Mouse (Mus musculus): ENCODE measurements around the gene Thbs2. TPM values are rescaled to one million over a fixed set of nuclear protein-coding genes. Genes with fewer than 3 reads are reported as not detected.

Thbs2 gene
- 2.4 and 4.7 TPM in 2 replicates for polyA plus RNA-seq (2014; fragmentation: Nextera tagmentation; extraction: Ambion mirVana)

- WGBS, result 2% methylated on average over 14 of the region's 14 CpGs
- Histone ChIP-seq H3K9me3 (ENCODE audit: control insufficient read depth, low read length) (no peaks in the 10 kb centered on the region), H3K4me2 (ENCODE audit: low read depth, low read length, severe bottlenecking) (peak within 1 kb of the TSS; percentile 41)
These were observed at the start of gene Thbs2 for GRCm38 (mm10) chr17:14693994-14694374. TSS of gene Thbs2 (minus strand) at chr17:14694235.

GRCm38 (mm10) chr17:14735493-14736004, 41.5 kb upstream of the Thbs2 start:
- Histone ChIP-seq H3K27me3 (ENCODE audit: control insufficient read depth, insufficient read depth, low read length) (no peaks in the 10 kb centered on the region), H3K9me3 (ENCODE audit: control insufficient read depth, low read length) (no peaks in the 10 kb centered on the region), H3K4me3 (ENCODE audit: low read depth, low read length) (no peak overlapping the region), H3K36me3 (ENCODE audit: control insufficient read depth, insufficient read depth, low read length) (no peaks in the 10 kb centered on the region), H3K4me1 (replicated peaks; ENCODE audit: control insufficient read depth, insufficient read depth, low read length) (no peaks in the 10 kb centered on the region), H3K9ac (ENCODE audit: low read length) (no peak overlapping the region), H3K27ac (ENCODE audit: low read depth, low read length) (no peak overlapping the region), H3K4me2 (ENCODE audit: low read depth, low read length, severe bottlenecking) (no peak overlapping the region)
- ATAC-seq (replicated peaks; ENCODE audit: low FRiP score), result no peak
- no peak for DNase-seq (ENCODE audit: low spot score)
- WGBS, result 84% methylated on average over 6 of the region's 6 CpGs

More at GRCm38 (mm10) chr17:14693994-14694374, at the start of gene Thbs2:
- DNase-seq (ENCODE audit: low spot score) (peak; percentile 64), ATAC-seq (replicated peaks; ENCODE audit: low FRiP score) (peak; percentile 69)
- Histone ChIP-seq H3K27me3 (ENCODE audit: control insufficient read depth, insufficient read depth, low read length) (no peaks in the 10 kb centered on the region), H3K9ac (ENCODE audit: low read length) (peak within 1 kb of the TSS; percentile 30; the same call in 1 of the 2 replicates), H3K27ac (ENCODE audit: low read depth, low read length) (no peak within 1 kb of the TSS), H3K36me3 (ENCODE audit: control insufficient read depth, insufficient read depth, low read length) (no peaks in the 10 kb centered on the region), H3K4me3 (ENCODE audit: low read depth, low read length) (peak within 1 kb of the TSS; percentile 9; the same call in 1 of the 2 replicates), H3K4me1 (replicated peaks; ENCODE audit: control insufficient read depth, insufficient read depth, low read length) (peaks cover 7% of the 10 kb centered on the region)

- 85% methylated on average over 4 of the region's 4 CpGs for WGBS
- ATAC-seq (replicated peaks; ENCODE audit: low FRiP score) (no peak), DNase-seq (ENCODE audit: low spot score) (no peak)
These were observed 40.3 kb upstream of the Thbs2 start for GRCm38 (mm10) chr17:14734380-14734779.

GRCm38 (mm10) chr17:14733941-14734340, 39.9 kb upstream of the Thbs2 start:
- WGBS, result 74% methylated on average over 10 of the region's 10 CpGs

More at GRCm38 (mm10) chr17:14734380-14734779, 40.3 kb upstream of the Thbs2 start:
- Histone ChIP-seq H3K9me3 (ENCODE audit: control insufficient read depth, low read length) (no peaks in the 10 kb centered on the region), H3K4me3 (ENCODE audit: low read depth, low read length) (no peak overlapping the region), H3K4me1 (replicated peaks; ENCODE audit: control insufficient read depth, insufficient read depth, low read length) (no peaks in the 10 kb centered on the region), H3K27me3 (ENCODE audit: control insufficient read depth, insufficient read depth, low read length) (no peaks in the 10 kb centered on the region), H3K4me2 (ENCODE audit: low read depth, low read length, severe bottlenecking) (no peak overlapping the region), H3K36me3 (ENCODE audit: control insufficient read depth, insufficient read depth, low read length) (no peaks in the 10 kb centered on the region), H3K9ac (ENCODE audit: low read length) (no peak overlapping the region), H3K27ac (ENCODE audit: low read depth, low read length) (no peak overlapping the region)

GRCm38 (mm10) chr17:14733027-14733426, 39.0 kb upstream of the Thbs2 start:
- DNase-seq (ENCODE audit: low spot score) (no peak), ATAC-seq (replicated peaks; ENCODE audit: low FRiP score) (no peak)
- Histone ChIP-seq H3K9ac (ENCODE audit: low read length) (no peak overlapping the region), H3K36me3 (ENCODE audit: control insufficient read depth, insufficient read depth, low read length) (no peaks in the 10 kb centered on the region), H3K4me3 (ENCODE audit: low read depth, low read length) (no peak overlapping the region), H3K27me3 (ENCODE audit: control insufficient read depth, insufficient read depth, low read length) (no peaks in the 10 kb centered on the region), H3K4me1 (replicated peaks; ENCODE audit: control insufficient read depth, insufficient read depth, low read length) (no peaks in the 10 kb centered on the region), H3K27ac (ENCODE audit: low read depth, low read length) (no peak overlapping the region), H3K9me3 (ENCODE audit: control insufficient read depth, low read length) (no peaks in the 10 kb centered on the region), H3K4me2 (ENCODE audit: low read depth, low read length, severe bottlenecking) (no peak overlapping the region)
- 98% methylated on average over 1 of the region's 1 CpGs for WGBS

More at GRCm38 (mm10) chr17:14733941-14734340, 39.9 kb upstream of the Thbs2 start:
- H3K36me3 ChIP-seq (ENCODE audit: control insufficient read depth, insufficient read depth, low read length), result no peaks in the 10 kb centered on the region
- H3K4me3 ChIP-seq (ENCODE audit: low read depth, low read length), result no peak overlapping the region
- H3K27ac ChIP-seq (ENCODE audit: low read depth, low read length), result no peak overlapping the region
- no peaks in the 10 kb centered on the region for H3K4me1 ChIP-seq (replicated peaks; ENCODE audit: control insufficient read depth, insufficient read depth, low read length)
- H3K27me3 ChIP-seq (ENCODE audit: control insufficient read depth, insufficient read depth, low read length), result no peaks in the 10 kb centered on the region
- no peak overlapping the region for H3K4me2 ChIP-seq (ENCODE audit: low read depth, low read length, severe bottlenecking)
- H3K9me3 ChIP-seq (ENCODE audit: control insufficient read depth, low read length), result no peaks in the 10 kb centered on the region
- ATAC-seq (replicated peaks; ENCODE audit: low FRiP score), result no peak
- H3K9ac ChIP-seq (ENCODE audit: low read length), result no peak overlapping the region
- no peak for DNase-seq (ENCODE audit: low spot score)

GRCm38 (mm10) chr17:14730629-14731028, 36.6 kb upstream of the Thbs2 start:
- Histone ChIP-seq H3K27me3 (ENCODE audit: control insufficient read depth, insufficient read depth, low read length) (no peaks in the 10 kb centered on the region), H3K27ac (ENCODE audit: low read depth, low read length) (no peak overlapping the region), H3K9me3 (ENCODE audit: control insufficient read depth, low read length) (no peaks in the 10 kb centered on the region), H3K9ac (ENCODE audit: low read length) (no peak overlapping the region), H3K36me3 (ENCODE audit: control insufficient read depth, insufficient read depth, low read length) (no peaks in the 10 kb centered on the region), H3K4me2 (ENCODE audit: low read depth, low read length, severe bottlenecking) (no peak overlapping the region), H3K4me1 (replicated peaks; ENCODE audit: control insufficient read depth, insufficient read depth, low read length) (no peaks in the 10 kb centered on the region), H3K4me3 (ENCODE audit: low read depth, low read length) (no peak overlapping the region)
- ATAC-seq (replicated peaks; ENCODE audit: low FRiP score), result no peak
- 83% methylated on average over 5 of the region's 5 CpGs for WGBS
- DNase-seq (ENCODE audit: low spot score), result no peak

GRCm38 (mm10) chr17:14727481-14727880, 33.4 kb upstream of the Thbs2 start:
- H3K9ac ChIP-seq (ENCODE audit: low read length), result no peak overlapping the region
- H3K27me3 ChIP-seq (ENCODE audit: control insufficient read depth, insufficient read depth, low read length), result no peaks in the 10 kb centered on the region
- no peak overlapping the region for H3K4me3 ChIP-seq (ENCODE audit: low read depth, low read length)
- no peaks in the 10 kb centered on the region for H3K9me3 ChIP-seq (ENCODE audit: control insufficient read depth, low read length)
- DNase-seq (ENCODE audit: low spot score), result no peak
- H3K4me1 ChIP-seq (replicated peaks; ENCODE audit: control insufficient read depth, insufficient read depth, low read length), result no peaks in the 10 kb centered on the region
- no peak overlapping the region for H3K4me2 ChIP-seq (ENCODE audit: low read depth, low read length, severe bottlenecking)
- no peak for ATAC-seq (replicated peaks; ENCODE audit: low FRiP score)
- no peaks in the 10 kb centered on the region for H3K36me3 ChIP-seq (ENCODE audit: control insufficient read depth, insufficient read depth, low read length)
- 31% methylated on average over 3 of the region's 3 CpGs for WGBS
- no peak overlapping the region for H3K27ac ChIP-seq (ENCODE audit: low read depth, low read length)

DNA sequence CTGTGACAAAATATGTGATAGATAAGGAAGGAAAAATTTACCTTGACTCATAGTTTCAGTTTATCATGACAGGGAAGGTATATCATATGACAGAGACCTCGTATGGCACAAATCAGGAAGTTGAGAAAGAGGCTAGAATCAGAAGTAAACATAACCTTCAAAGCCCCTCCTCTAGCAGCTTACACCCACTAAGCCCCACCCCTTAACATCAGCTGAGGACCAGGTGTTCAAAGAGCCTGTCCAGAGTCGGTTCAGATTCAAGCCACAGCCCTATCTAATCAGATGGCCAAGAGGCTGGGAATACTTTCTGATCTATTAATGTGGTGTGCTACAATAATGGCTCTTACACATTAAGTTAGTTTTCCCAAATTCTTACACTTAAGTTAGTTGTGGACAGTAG, 30.8 kb upstream of the Thbs2 start:
- no peak overlapping the region for H3K4me2 ChIP-seq (ENCODE audit: low read depth, low read length, severe bottlenecking)
- H3K36me3 ChIP-seq (ENCODE audit: control insufficient read depth, insufficient read depth, low read length), result no peaks in the 10 kb centered on the region
- no peaks in the 10 kb centered on the region for H3K9me3 ChIP-seq (ENCODE audit: control insufficient read depth, low read length)
- H3K9ac ChIP-seq (ENCODE audit: low read length), result no peak overlapping the region
- ATAC-seq (replicated peaks; ENCODE audit: low FRiP score) (no peak), DNase-seq (ENCODE audit: low spot score) (no peak)
- no peaks in the 10 kb centered on the region for H3K4me1 ChIP-seq (replicated peaks; ENCODE audit: control insufficient read depth, insufficient read depth, low read length)
- 67% methylated on average over 2 of the region's 2 CpGs for WGBS
- no peak overlapping the region for H3K27ac ChIP-seq (ENCODE audit: low read depth, low read length)
- no peak overlapping the region for H3K4me3 ChIP-seq (ENCODE audit: low read depth, low read length)
- no peaks in the 10 kb centered on the region for H3K27me3 ChIP-seq (ENCODE audit: control insufficient read depth, insufficient read depth, low read length)

DNA sequence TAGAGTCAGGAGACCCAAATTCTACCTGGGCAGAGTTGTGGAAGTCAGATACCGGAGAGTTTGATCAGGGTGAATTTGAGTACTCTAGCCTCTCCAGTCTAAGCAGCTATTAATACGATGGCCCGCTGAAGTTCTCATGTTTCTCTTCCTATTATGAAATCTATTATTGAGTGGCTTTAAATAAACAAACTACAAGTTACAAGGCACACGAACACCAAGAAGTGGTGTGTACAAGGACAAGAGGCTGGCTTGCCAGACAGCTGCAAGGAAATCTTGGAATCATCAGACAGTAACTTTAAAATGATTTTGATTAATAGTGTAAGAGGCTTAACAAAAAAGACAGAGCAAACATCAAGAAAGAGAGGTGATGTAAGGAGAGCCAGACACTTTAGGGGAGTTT, 27.3 kb upstream of the Thbs2 start:
- H3K4me1 ChIP-seq (replicated peaks; ENCODE audit: control insufficient read depth, insufficient read depth, low read length), result no peaks in the 10 kb centered on the region
- H3K36me3 ChIP-seq (ENCODE audit: control insufficient read depth, insufficient read depth, low read length), result no peaks in the 10 kb centered on the region
- no peaks in the 10 kb centered on the region for H3K9me3 ChIP-seq (ENCODE audit: control insufficient read depth, low read length)
- no peak for DNase-seq (ENCODE audit: low spot score)
- H3K4me3 ChIP-seq (ENCODE audit: low read depth, low read length), result no peak overlapping the region
- WGBS, result 79% methylated on average over 4 of the region's 4 CpGs
- no peak overlapping the region for H3K4me2 ChIP-seq (ENCODE audit: low read depth, low read length, severe bottlenecking)
- no peaks in the 10 kb centered on the region for H3K27me3 ChIP-seq (ENCODE audit: control insufficient read depth, insufficient read depth, low read length)
- ATAC-seq (replicated peaks; ENCODE audit: low FRiP score), result no peak
- no peak overlapping the region for H3K9ac ChIP-seq (ENCODE audit: low read length)
- no peak overlapping the region for H3K27ac ChIP-seq (ENCODE audit: low read depth, low read length)
